Mouse (Mus musculus) mouse trophoblast stem cell (cell line): ENCODE measurements around the gene Henmt1.

Experiments
- in situ Hi-C, 2 experiments: fragments of 300-500 bp; cut with MseI, MboI; formaldehyde crosslinking; loops; 2 replicates in 1 of 2; 3 replicates in 1 of 2; pipeline ENCODE4 v1.15.1; 2025

Gene Henmt1

DNA sequence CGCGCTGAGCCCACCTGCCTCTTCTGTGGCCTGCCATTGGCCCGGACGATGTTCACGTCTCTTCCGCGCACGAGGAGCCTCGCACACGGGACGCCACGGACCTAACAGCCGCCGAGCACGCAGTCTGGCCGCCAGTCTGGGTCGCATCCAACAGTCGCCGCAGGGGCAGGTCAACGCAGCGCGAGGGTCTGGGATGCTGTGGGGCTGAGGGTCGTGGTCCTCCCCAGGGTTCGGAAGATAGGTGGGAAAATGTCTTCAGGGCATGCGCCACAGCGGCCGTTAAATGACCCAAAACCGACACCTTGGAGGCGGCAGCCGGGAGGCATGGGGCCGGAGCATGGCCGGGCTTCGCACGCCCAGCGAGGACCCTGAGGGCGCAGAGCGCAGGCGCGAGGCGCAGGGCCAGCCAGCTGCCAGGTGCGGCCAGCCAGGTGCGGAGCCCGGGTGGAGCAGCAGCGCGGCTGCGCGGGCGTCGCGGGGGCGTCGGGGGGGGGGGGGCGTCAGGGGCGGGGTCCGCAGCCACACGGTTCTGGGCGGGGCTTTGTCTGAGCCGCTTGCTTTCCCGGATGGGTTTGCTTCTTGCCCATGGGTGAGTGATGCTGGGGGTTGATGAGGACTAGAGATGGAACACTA lies 444 bp downstream of the Henmt1 start, which contains the start of gene Gm9857:
Gm9857 (minus strand) TSS at position 445 of the 633 bp plus-strand sequence.
- in situ Hi-C loops, result no loop called here

GRCm38 (mm10) chr3:108940996-108941395 lies 1.3 kb downstream of the Henmt1 start:
- in situ Hi-C loops, result no loop called here

GRCm38 (mm10) chr3:108957976-108958375 lies 18.3 kb downstream of the Henmt1 start:
- in situ Hi-C loops, result no loop called here

GRCm38 (mm10) chr3:108959680-108960295 lies 20.1 kb downstream of the Henmt1 start:
- in situ Hi-C loops, result no loop called here

DNA sequence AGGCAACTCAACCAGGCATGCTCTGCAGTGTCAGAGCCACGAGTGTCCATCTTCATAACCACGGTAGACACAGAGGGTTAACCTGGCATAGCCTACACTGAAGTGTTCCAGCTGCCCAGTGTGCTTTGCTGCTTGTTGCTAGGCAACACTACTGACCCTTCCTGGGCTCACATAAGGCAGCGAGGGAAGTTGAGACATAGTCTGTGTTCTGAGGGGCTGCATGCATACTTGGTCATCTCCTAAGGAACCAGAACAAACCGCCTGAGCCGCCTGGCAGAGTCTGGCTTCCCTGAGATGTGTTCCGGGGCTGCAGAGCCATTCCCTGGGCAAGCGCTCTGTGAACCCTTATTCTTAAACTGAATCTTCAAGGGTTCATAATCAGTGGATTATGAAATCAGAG lies 21.6 kb downstream of the Henmt1 start:
- in situ Hi-C loops, result no loop called here

GRCm38 (mm10) chr3:108961655-108962054 lies 22.0 kb downstream of the Henmt1 start:
- in situ Hi-C loops, result no loop called here

- in situ Hi-C loops, result no loop called here
Measured at GRCm38 (mm10) chr3:108963278-108963677, 23.6 kb downstream of the Henmt1 start.

GRCm38 (mm10) chr3:108963776-108964175 lies 24.1 kb downstream of the Henmt1 start:
- in situ Hi-C loops, result no loop called here

GRCm38 (mm10) chr3:108964361-108965044 lies 24.8 kb downstream of the Henmt1 start:
- in situ Hi-C loops, result no loop called here

- in situ Hi-C loops, result no loop called here
Measured at GRCm38 (mm10) chr3:108966051-108966450, 26.4 kb downstream of the Henmt1 start.

GRCm38 (mm10) chr3:108973980-108974660 lies 34.4 kb downstream of the Henmt1 start:
- in situ Hi-C loops, result no loop called here

DNA sequence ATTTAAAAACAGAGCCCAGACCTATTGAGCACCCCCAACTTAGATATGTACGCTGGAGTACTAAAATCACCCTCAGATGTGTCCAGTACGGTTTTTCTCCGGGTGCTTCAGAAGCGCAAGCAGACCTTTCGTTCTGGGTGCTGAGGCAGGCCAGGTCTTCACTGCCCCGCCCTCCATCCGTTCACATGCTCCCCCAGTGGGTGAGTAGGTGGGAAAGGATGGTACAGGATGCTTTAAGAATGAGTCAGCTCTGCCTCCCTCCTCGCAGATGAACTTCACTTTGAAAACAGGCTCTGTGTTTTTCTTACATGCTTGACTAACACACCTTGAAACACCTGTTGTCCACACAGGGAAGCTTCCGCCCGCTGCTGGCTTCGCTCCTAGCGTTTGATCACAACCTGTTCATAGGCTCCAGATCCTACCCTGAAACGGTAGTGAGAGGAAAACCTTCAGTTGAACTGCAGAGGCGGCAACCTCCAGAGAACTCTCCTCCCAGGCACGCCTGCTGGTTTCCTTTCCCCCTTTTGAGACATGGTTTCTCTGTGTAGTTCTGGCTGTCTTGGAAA lies 35.3 kb downstream of the Henmt1 start:
- in situ Hi-C loops, result no loop called here

DNA sequence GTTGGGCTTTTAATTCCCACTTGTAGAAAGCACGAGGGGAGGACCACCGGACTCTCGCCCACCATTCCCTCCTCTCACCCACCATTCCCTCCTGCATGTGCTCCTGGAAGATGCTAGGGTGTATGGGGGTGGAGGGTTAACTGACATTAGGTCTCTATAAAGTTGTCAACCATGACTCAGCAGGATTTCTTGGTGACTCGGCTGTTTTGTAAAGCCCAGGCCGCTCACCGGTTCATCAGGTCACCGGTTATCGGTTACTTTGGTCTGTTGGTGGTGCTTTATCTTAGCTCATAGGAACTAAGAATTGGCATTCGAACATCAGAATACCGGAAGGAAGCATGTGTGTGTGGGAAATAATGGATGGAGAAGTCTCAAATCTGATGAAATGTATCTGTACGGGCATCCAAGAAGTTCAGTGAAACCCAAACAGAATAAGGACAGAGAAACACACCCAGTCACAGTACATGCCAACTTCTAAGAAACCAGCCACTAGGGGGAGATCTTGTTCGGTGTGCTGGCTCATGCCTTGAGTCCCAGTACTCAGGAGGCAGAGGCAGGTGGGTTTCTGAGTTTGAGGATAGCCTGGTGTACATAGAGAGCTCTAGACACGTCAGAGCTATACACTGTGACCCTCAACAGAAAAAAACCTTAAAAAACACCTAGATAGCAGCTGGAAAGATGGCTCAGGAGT lies 37.8 kb downstream of the Henmt1 start:
- in situ Hi-C loops, result no loop called here

GRCm38 (mm10) chr3:108981946-108982345 lies 42.3 kb downstream of the Henmt1 start:
- in situ Hi-C loops, result no loop called here

DNA sequence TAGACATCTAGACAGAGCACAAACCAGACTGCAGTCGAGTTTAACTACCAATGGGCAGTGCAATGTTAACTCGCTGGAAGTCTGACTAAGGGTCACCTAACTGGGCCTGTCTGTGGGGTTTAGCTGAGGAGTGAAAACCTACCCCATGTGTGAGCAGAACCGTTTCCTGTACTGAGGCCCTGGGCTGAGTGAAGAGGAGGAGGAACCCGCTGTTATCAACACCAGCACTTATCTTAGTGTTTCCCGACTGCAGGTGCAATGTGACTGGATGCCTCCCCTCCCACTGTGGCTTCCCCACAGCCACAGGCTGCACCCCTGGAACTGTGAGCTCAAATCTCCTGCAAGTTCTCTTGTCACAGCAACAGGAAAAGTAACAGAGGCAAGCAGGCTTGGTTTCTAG lies 44.3 kb downstream of the Henmt1 start:
- in situ Hi-C loops, result no loop called here

- in situ Hi-C loops, result no loop called here
Measured at GRCm38 (mm10) chr3:108986534-108986933, 46.9 kb downstream of the Henmt1 start.

DNA sequence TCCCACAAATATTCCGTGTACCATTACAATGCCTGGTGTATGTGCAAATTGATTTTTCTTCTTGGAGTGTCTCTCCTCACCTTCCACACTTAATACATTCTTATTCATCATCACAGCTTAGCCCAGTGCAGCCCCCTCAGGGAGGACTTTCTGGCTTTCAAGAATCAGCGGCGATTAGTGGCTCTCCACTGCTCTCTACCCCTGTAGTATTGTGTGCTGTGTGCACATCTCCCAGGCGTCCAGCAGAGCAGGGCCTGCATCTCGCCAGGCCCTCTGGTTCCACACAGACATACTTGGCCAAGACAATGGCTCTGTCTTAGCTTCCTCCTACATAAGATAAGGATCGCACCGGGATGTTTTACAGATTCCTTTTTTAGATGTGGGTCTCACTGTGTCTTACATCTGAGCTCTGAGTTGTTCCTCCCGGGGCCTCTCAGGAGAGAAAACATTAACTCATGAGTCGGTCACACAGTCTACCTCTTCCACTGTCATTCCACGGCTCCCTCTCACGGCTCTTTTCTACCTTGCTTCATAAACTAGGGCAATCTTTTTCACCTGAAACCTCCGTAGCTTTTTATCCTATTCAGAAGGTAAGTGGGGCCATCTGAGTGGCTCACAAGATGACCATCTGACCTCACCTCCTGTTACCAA lies 47.5 kb downstream of the Henmt1 start:
- in situ Hi-C loops, result no loop called here

- in situ Hi-C loops, result no loop called here
Measured at GRCm38 (mm10) chr3:108989971-108990548, 50.4 kb downstream of the Henmt1 start.

- in situ Hi-C loops, result no loop called here
Measured at GRCm38 (mm10) chr3:108994477-108994876, 54.8 kb downstream of the Henmt1 start.

- in situ Hi-C loops, result no loop called here
Measured at GRCm38 (mm10) chr3:108995379-108995778, 55.7 kb downstream of the Henmt1 start.

DNA sequence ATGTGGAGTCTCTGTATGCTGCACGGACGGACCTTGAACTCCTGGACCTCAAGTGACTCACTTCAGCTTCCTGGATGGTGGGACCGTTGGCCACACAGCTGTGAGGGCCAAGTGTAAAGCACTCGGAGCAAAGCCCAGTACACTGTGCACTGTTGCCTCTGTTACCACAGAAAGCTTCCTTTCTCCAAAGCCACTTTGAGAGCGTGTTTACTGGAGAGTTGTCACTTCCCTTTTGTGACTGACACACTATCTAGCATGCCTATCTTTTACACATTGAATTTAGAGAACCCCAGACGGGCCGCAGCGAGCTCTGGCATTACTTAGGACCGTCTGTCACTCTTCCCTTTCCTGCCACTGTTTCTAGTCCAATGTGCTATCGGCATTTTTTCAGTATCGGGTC lies 57.6 kb downstream of the Henmt1 start:
- in situ Hi-C loops, result no loop called here
